Mouse (Mus musculus) skeletal muscle tissue, adult 2 months (tissue): ENCODE data around the gene Mfn2.
"Not testable (repeated sequence)": the region's sequence is repeated elsewhere in the genome, so short reads cannot be mapped to it uniquely, and the experiment has no call there.

Experiments
- DNase-seq: peaks from one replicate; pipeline ENCODE4 v3.0.0-alpha.2; 2012; ENCODE audit warnings: low read depth, low spot score

Mfn2 gene

DNA sequence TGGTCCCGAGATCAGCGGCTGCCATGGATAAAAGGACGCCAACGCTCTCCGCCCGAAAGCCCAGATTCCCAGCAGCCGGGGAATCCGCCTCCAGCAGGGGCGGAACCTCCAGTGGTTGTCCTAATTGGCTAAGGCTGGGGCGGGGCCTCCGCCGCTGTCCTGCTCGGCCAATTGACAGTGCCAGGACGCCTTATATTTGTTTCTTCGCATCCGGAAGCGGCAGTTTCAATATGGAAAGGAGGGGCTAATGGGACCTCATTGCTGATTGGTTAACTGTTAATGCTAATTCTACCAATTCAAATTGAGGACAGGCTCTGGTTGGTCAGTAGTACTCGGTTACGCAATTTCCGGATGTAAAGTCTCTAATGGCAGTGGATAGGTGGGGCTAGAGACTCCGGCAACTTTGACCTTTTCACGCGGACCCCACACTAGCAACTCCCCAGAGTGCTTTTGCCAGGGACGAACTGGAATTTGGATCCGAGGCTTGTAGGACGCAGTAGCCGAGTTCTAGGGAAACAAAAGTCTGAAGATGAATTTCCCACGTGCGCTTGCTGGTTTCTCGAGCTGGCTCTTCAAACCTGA is 36.0 kb downstream of the Mfn2 start, which contains the start of the genes Miip and Fv1:
Gene Miip (minus strand): TSS at position 367 of the 582 bp plus-strand sequence.
Gene Fv1 (plus strand): TSS at position 530 of the 582 bp plus-strand sequence.
- peak; percentile 97 for DNase-seq

DNA sequence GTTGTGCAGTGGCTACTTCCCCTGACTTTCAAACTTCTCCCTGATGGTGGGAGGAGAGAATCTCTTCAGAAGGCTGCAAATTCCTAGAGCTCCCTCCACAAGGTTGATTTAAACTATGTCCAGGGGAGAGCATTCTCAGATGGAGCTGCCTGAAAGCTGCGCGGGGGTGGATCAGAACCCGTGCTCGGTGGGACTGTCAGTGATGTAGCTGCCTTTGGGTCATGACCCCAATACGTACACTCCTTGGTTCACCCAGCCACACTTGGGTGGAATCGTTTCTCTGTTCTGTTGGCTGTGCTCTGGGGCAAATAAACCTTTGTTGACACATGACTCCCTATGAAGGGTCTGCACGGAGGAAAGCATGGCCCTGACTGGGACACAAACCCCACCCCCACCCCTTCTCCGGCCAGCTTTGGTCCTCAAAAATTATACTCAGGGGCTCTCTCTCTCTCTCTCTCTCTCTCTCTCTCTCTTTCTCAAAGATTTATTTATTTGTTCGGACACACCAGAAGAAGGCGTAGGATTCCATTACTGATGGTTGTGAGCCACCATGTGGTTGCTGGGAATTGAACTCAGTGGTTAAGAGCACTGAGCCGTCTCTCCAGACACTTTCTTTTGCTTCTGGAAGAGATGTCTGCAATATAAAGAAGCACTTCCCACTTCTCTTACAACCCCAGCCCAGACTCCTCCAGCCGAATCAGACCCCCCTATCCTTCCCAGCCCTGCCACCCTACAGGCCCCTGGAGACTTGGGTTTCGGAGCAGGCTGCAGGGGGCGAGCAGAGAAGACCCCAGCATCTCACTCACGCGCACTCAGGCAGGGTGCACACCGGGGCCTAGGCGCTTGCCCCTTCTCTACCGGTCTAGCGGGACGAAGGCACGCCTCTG is 36.7 kb downstream of the Mfn2 start:
- no peak for DNase-seq

DNA sequence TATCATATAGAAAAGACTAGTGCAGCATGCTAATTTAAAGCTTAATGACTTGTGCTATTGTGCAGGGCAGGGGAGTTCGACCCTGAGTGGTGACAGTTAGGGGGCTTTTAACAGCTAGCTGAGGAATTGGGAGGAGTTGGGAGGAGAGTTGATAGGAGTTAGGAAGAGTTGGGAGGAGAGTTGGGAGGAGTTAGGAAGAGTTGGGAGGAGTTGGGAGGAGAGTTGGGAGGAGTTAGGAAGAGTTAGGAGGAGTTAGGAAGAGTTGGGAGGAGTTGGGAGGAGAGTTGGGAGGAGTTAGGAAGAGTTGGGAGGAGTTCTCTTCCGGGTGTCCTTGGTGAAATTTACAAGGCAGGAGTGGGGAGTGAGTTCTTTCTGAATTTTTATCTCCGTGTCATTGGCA is 37.7 kb downstream of the Mfn2 start:
- not testable (repeated sequence) for DNase-seq

DNA sequence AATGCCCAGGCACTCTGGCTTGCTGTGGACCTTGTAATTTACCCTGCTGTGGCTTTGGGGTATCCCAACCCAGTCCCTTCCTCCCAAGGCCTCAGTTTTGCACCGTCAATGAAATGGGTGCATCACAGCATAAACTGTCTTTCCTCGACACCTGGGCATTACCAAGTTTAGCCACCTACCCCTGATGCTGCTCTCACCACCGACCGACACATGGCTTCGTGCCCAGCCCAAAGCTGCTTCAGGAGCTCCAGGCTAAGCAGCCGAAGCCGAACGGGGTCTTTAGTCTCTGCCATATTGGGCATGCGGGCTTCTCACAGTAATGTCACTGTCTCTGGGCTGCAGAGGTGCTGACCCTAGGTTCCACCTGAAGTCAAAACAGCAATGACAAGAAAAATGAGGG is 38.4 kb downstream of the Mfn2 start:
- no peak for DNase-seq

DNA sequence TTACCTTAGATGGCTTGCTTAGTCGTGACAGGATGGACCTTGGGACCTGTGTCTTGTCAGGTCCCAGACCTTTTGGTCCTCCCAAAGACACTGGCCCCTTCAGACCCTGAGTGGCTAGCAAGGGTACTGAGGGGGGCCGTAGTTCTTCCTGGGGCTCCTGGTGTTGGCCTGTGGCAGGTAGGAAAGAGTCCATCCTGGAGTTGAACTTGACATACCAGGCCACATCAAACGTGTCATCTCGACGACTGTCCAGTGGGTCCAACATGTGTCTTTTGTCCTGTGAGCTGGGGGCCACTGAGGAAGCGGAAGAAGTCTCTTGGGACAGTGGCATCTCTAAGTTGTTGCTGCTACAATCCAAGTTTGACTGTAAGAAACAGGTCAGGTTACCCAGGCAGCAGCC is 38.9 kb downstream of the Mfn2 start:
- no peak for DNase-seq

DNA sequence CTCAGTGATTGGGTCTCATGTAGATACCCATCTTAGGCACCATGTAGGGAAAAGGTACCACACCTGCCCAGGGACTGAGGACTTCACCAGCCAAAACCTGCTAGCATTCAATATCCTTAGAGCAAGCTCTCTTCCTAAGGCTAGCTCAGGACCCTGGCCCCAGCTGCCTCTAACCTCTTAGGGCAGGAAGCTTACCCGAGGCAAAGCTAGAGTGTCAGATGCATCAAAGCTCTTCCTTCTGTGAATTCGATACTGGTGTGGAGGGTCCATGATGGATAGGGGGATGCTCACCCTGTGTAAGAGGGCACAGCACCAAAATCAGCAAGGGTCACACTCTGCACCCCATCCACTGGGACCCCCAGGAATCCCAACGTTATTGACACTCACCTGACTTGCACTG is 42.5 kb downstream of the Mfn2 start:
- DNase-seq: no peak

DNA sequence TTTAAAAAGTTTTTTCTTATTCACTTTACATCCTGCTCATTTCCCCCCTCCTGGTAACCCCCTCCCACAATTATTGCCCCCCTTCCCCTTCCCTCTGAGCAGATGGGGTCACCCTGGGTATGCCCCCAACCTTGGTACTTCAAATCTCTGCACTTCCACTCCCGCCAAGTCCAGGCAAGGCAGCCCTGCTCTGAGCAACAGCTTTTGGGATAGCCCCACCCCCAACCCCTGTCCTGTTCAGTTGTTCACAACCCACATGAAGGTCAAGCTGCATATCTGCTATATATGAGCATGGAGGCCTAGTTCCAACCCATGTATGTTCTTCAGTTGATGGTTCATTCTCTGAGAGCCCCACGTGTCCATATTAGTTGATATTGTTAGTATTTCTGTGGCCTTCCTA is 53.7 kb downstream of the Mfn2 start:
- DNase-seq: no peak

DNA sequence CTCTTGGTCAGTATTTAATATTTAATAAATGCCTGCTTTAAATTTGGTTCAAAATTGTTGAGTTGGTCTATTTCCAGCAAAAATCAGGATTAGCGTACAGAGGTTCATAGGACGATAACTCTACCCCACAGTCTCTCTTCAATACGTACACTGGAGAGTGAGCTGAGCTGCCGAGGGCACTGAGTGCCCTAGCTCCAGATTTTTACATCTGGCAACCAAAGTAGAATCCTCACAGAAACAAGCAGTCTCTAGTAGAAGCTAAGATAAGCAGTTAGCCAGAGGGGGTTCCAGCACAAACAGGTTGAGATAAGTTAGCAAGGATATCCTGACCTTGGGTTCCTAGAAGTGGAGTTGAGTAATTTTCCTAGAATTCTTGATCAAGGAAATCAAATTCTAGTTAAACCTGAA is 55.9 kb downstream of the Mfn2 start:
- DNase-seq: no peak

DNA sequence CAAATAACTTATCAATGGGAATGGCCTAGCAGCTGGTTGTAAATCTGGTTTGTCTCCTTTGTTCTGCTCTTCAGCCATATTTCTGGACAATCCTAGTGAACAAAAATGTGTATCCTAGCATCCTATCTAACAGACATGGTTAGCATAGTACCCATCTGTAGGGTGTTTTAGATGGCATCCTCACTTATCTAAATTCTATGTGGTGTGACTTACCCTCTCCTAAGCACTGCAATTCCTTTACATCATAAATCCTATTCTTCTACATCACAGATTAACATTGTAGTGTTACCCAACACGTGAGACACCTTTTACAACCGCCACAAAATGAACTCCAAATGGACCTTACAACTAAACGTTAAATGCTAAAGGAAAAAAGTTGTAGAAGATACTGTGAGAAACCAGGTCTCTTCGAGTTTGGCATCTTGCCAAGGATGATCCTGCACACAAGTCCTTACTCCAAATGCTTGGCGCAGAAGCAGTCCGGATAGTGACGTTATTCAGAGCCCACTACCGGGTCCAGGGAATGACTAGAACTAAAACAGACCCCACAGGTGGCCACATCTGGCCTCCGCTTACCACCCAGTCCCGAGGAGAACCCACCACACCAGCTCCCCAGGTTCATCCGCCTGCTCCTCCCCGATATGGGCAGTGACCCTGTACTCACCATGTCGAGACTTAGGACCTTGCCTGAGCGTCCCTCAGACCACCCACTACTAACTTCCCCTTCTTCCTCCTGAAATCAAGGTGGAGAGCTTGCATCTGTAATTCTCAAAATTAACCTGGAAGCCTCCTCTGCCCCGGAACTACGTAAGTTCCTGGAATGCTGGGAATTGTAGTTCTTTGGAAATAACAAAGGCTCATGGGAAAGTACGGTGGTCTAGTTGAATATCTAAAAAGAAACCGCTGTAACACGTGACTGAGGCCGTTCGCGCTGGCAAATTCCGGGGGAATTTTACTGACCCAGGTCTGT is 56.6 kb downstream of the Mfn2 start, which contains the start of gene Zfp933:
Gene Zfp933 (minus strand): TSS at position 753 of the 970 bp plus-strand sequence.
- DNase-seq: peak; percentile 84

DNA sequence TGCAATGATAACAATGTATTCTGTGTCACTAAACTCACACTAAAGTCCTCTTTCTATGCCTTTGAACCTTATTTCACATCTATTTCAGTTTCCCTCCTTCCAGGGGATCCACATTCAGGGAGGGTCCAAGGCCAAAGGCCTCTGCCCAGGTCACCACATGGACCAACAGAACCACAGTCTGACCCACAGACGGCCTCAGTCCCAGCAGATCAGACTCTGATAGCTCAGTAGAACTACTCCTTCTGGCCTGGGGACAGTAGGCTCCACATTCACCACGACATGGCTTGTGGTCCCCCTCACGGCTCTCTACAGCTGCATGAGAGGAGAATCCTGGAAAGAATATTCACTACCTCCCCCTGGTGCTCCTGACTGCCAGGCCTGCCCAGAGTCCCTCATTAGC is 61.6 kb downstream of the Mfn2 start:
- DNase-seq: no peak

DNA sequence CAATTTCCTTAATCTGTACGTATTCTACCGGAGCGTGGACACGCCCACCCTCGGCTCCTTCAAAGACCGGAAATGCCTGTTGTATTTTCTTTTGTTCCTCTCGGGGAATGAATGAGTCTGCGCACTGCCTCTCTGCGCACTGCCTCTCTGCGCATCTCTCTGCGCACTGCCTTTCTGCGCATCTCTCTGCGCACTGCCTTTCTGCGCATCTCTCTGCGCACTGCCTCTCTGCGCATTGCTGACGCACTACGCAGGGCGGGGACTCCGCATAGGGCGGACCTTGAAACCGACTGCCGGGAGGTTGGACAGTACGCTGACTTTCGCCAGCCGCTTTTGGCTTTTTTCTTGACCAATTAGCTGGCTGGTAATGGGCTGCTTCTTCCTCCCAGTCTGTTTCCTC is 65.2 kb downstream of the Mfn2 start:
- not testable (repeated sequence) for DNase-seq

DNA sequence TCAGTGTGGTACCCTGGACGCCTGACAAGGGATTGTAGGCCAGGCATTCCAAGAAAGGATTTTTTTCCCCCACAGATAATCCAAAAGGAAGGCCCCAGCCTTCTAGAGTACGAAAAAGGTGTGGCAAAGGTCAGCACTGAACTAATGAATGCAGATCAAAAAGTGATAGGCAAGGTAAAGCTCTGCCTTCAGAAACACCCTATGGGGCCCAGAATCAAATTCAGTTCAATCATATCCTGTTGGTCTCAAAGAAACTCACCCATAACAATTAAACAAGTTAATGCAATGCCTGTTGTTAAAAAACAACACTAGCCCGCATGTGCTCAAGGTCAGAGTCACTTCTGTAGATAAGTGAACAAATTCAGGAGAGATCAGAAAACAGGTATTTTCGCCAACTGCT is 80.1 kb downstream of the Mfn2 start:
- no peak for DNase-seq
